Mouse (Mus musculus): ENCODE data around the gene Frmpd2.

- no peak for TF ChIP-seq CTCF (IDR thresholded peaks at IDR 0.05; ENCODE audit: low read depth)
- no peak for TF ChIP-seq EP300 (optimal IDR thresholded peaks at IDR 0.05)
These were observed 48.5 kb upstream of the Frmpd2 start for GRCm38 (mm10) chr14:33423003-33423402.
